Comparison of ENCODE assay signal across 8 mouse cellular contexts in the genomic region with DNA sequence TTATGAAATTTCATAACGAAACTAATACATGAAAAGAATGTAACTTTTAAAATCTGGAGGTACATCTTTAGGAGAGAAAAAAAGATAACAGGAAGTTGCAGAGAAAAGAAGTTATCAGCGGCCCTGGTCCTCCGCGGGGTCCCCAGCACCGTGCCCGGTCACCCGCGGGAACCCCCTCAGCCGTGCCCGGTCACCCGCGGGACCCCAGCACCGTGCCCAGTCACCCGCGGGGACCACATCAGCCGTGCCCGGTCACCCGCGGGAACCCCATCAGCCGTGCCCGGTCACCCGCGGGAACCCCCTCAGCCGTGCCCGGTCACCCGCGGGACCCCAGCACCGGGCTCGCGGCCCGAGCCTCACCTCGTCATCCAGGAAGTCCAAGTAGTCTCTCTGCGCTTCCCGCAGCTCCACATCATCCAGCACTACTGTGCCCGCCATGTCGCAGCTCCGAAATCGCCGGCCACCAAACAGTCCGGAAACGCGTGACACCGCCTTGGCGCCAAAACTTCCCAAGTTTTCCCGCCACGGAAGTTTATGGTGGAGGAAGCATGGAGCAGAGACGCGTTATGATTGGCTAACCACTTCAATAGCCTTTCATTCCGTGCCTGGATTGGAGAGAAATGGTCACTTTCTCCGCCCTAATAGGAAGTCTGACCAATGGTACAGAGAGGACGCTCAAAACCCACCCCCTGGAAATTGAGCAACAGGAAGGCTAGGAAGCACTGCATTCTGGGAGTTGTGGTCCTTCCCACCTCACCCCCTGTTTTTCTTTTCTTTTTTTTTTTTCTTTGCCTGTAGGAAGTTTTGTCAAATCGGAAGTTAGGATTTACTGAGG. TPM values are rescaled to one million over a fixed set of nuclear protein-coding genes. Genes with fewer than 3 reads are reported as not detected.
DNase-seq lines count a peak whose midpoint lies in the region; ATAC-seq and TF ChIP-seq lines count a peak whose summit lies in the region.

TSS of gene Mcm3 (minus strand) at position 542 of the 835 bp plus-strand sequence.

- H3K27ac ChIP-seq in gastrocnemius, adult 2 months, result peak within 1 kb of the TSS; percentile 72
- no peak within 1 kb of the TSS for H3K27ac ChIP-seq in hindbrain, postnatal 0 days
- no peak within 1 kb of the TSS for H3K27ac ChIP-seq in left cerebral cortex, adult 2 months

- no peaks in the 10 kb centered on the region for H3K27me3 ChIP-seq in hindbrain, postnatal 0 days (ENCODE audit: insufficient read depth, low read length)

- intact Hi-C loops in gastrocnemius, adult 2 months (cut with DNase I), result loop anchor here (2.0 to 5.0 kb wide), 2 partner anchors 72 to 259 kb away; partner anchors contain the start of genes Paqr8 and Tram2
- intact Hi-C loops in left cerebral cortex, adult 2 months (cut with DNase I), result loop anchor here (2.0 to 5.0 kb wide), 2 partner anchors 71 to 342 kb away; partner anchors contain the start of gene Paqr8

- H3K9me3 ChIP-seq in hindbrain, postnatal 0 days (ENCODE audit: low read length), result no peaks in the 10 kb centered on the region

- peak; percentile 98 for DNase-seq in ZHBTc4 (ENCODE audit: low read depth, low spot score)
- DNase-seq in gastrocnemius, adult 2 months, result peak; percentile 91
- peak; percentile 98 for DNase-seq in hindbrain, postnatal 0 days (ENCODE audit: low spot score)
- DNase-seq in left cerebral cortex, adult 2 months (ENCODE audit: extremely low spot score in 1 of 2, low spot score in 2 of 2), result peak; percentile 77 to 87
- DNase-seq in right cerebral cortex, adult 2 months (ENCODE audit: low spot score in 2 of 2), result peak; percentile 88 to 91
- peak; percentile 90 for DNase-seq in urinary bladder, postnatal 14 days (ENCODE audit: low spot score)

- H3K4me1 ChIP-seq in hindbrain, postnatal 0 days (ENCODE audit: insufficient read depth, low read length), result no peaks in the 10 kb centered on the region

- WGBS in hindbrain, postnatal 0 days, result under 1% methylated on average over 52 of the region's 52 CpGs

- ATAC-seq in common myeloid progenitor, adult 5-6 weeks (replicated peaks; ENCODE audit: low read depth, poor library complexity, severe bottlenecking), result peak; percentile 98
- ATAC-seq in hindbrain, postnatal 0 days, result peak; percentile 100
- ATAC-seq in megakaryocyte, adult 5-6 weeks (ENCODE audit: poor library complexity, severe bottlenecking), result peak; percentile 92

- no peak for TF ChIP-seq CTCF in gastrocnemius, adult 2 months (IDR thresholded peaks at IDR 0.05)
- TF ChIP-seq CTCF in hindbrain, postnatal 0 days (IDR thresholded peaks at IDR 0.05; ENCODE audit: low read depth), result no peak
- TF ChIP-seq CTCF in left cerebral cortex, adult 2 months (IDR thresholded peaks at IDR 0.05), result no peak

- no peaks in the 10 kb centered on the region for H3K36me3 ChIP-seq in hindbrain, postnatal 0 days (ENCODE audit: insufficient read depth, low read length)

- peak within 1 kb of the TSS; percentile 84 for H3K4me2 ChIP-seq in hindbrain, postnatal 0 days (ENCODE audit: low read depth, low read length)

- H3K9ac ChIP-seq in hindbrain, postnatal 0 days (replicated peaks; ENCODE audit: low read length), result peak within 1 kb of the TSS; percentile 47

- H3K4me3 ChIP-seq in gastrocnemius, adult 2 months, result peak within 1 kb of the TSS; percentile 82
- peak within 1 kb of the TSS; percentile 60 for H3K4me3 ChIP-seq in hindbrain, postnatal 0 days (ENCODE audit: low read length)
- H3K4me3 ChIP-seq in left cerebral cortex, adult 2 months, result peak within 1 kb of the TSS; percentile 51

RNA-seq across cellular contexts. Expression of gene Mcm3, which starts in this region (rescaled TPM):
- 279 and 306 TPM in 2 replicates for total RNA-seq in common myeloid progenitor, adult 5-6 weeks (2017)
- 1 to 10 TPM; 2.6 to 3.0 TPM for total RNA-seq in gastrocnemius, adult 2 months (2021)
- 23.1 and 39.9 TPM in 2 replicates for total RNA-seq in hindbrain, postnatal 0 days (2014; rRNA removed)
- 17.4 and 18.1 TPM in 2 replicates for polyA plus RNA-seq in hindbrain, postnatal 0 days (2015; fragmentation: Nextera tagmentation; extraction: Ambion mirVana)
- total RNA-seq in left cerebral cortex, adult 2 months (2021), result 1 to 10 TPM; 1.9 to 3.4 TPM
- total RNA-seq in megakaryocyte, adult 5-6 weeks (2015), result 317 and 364 TPM in 2 replicates
- total RNA-seq in megakaryocyte, adult 5-6 weeks (2017), result 152 and 156 TPM in 2 replicates
